Mouse (Mus musculus): ENCODE data around the gene Olfr679.
"Not testable (repeated sequence)": the region's sequence is repeated elsewhere in the genome, so short reads cannot be mapped to it uniquely, and the experiment has no call there.

The Olfr679 gene

GRCm38 (mm10) chr7:105080905-105081304 is at the start of gene Olfr679:
Gene Olfr679 (plus strand): TSS chr7:105081205.
- DNase-seq (ENCODE audit: low read depth, low spot score): no peak

DNA sequence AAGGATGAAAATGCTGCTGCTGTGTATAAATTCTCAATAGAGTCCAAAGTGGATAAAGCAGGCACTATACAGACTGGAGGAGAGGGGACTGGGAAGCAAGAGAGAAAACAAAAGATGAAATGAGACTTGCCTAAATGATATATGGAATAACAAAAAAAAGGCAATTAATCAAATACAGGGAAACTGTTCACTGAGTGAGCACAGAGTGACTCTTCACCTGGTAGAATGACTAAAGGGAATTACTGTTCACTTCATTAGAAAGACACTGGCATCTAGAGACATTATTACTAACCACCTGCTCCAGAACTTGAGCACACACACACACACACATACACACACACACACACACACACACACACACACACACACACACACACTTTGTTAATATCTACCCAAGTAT is 48.6 kb upstream of the Olfr679 start, which contains the start of gene Olfr676:
Gene Olfr676 (plus strand): TSS at position 301 of the 400 bp plus-strand sequence.
- no peak for DNase-seq (ENCODE audit: low read depth, low spot score)

DNA sequence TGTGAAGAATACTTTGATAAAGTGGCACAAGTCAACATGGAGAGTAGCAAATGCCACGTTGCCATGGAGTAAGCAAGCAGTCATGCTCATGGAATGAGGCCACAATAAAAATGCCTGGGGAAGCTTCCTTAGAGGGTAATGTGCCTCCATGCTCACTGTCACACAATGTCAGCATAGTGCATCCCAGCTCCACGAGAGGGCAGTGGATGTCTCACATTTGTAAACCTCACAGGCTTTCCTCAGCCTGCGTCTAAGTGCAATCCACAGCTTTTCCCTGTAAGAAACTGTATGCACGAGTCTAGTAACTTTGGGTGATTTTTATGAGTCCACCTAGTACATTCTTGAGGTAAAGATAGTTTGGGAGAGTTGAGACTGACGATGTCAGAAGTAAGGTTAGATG is 47.2 kb upstream of the Olfr679 start:
- not testable (repeated sequence) for DNase-seq (ENCODE audit: low read depth, low spot score)

DNA sequence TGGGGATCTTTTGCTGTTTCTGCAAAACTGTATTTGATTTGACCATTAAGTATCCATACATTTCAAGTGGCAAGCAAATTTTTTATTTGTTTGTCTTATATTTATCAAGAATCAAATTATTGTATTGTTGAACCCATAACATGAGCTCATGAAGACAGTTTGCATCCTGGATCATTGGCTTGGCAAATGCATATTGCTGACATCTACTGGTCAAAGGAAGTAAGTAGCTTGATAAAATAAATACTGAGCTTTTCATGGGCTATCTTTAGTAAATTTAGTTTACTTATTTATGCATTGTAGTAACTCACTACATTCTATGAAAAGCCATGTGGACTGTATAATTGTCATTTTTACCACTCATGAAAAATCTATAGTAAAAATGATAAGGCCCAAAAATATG is 22.1 kb upstream of the Olfr679 start:
- no peak for DNase-seq (ENCODE audit: low read depth, low spot score)

GRCm38 (mm10) chr7:105064175-105064574 is 16.8 kb upstream of the Olfr679 start, which contains the start of gene Olfr678:
Gene Olfr678 (plus strand): TSS chr7:105064475.
- no peak for DNase-seq (ENCODE audit: low read depth, low spot score)

GRCm38 (mm10) chr7:105092717-105093116 is 11.7 kb downstream of the Olfr679 start, which contains the start of gene Olfr680-ps1:
Gene Olfr680-ps1 (minus strand): TSS chr7:105092817.
- not testable (repeated sequence) for DNase-seq (ENCODE audit: low read depth, low spot score)

GRCm38 (mm10) chr7:105116536-105116935 is 35.5 kb downstream of the Olfr679 start, which contains the start of gene Olfr681:
Gene Olfr681 (plus strand): TSS chr7:105116836.
- DNase-seq (ENCODE audit: low read depth, low spot score): no peak
